Mouse (Mus musculus) kidney, adult 2 months (tissue): ENCODE data around the gene Meis1. TPM values are rescaled to one million over a fixed set of nuclear protein-coding genes. Genes with fewer than 3 reads are reported as not detected.

ENCODE experiments used
- DNase-seq: peaks from one replicate; pipeline ENCODE4 v3.0.0; 2021
- H3K27ac ChIP-seq: fragments of 200-500 bp; 2 replicates; pipeline ENCODE4 v1.5.1; 2012; ENCODE audit warnings: low read depth, low read length, control low read depth, inconsistent platforms; ENCODE audit not compliant: insufficient read depth
- H3K27me3 ChIP-seq: fragments of 200-500 bp; replicated peaks from 2 replicates; pipeline ENCODE4 v1.6.1; 2012; ENCODE audit warnings: mild to moderate bottlenecking, moderate library complexity, low read length, inconsistent platforms; ENCODE audit not compliant: control insufficient read depth, insufficient read depth
- H3K36me3 ChIP-seq: fragments of 200-500 bp; 2 replicates; pipeline ENCODE4 v1.6.1; 2012; ENCODE audit warnings: mild to moderate bottlenecking, moderate library complexity, low read length, inconsistent platforms; ENCODE audit not compliant: control insufficient read depth, insufficient read depth
- H3K4me1 ChIP-seq: fragments of 200-500 bp; 2 replicates; pipeline ENCODE4 v1.6.1; 2011; ENCODE audit warnings: low read length; ENCODE audit not compliant: control insufficient read depth, insufficient read depth
- H3K4me3 ChIP-seq: fragments of 200-500 bp; 2 replicates; pipeline ENCODE4 v1.5.1; 2011; ENCODE audit warnings: mild to moderate bottlenecking, low read depth, low read length, control low read depth; ENCODE audit not compliant: insufficient read depth
- CTCF ChIP-seq: fragments of 200-500 bp; conservative IDR thresholded peaks from 2 replicates; pipeline ENCODE4 v1.5.1; 2011; ENCODE audit warnings: low read depth, mild to moderate bottlenecking, control low read depth, low read length, moderate library complexity, mixed read lengths; ENCODE audit not compliant: insufficient read depth, insufficient read length
- POLR2A ChIP-seq: fragments of 200-500 bp; IDR thresholded peaks from one replicate; pipeline ENCODE4 v1.6.1; 2011; ENCODE audit warnings: low read depth, low read length, control low read depth
- WGBS: fragments of 180-500 bp; shearing (Covaris S2); methylation state at CpG from one replicate; pipeline ENCODE4 v1.1.7; 2018; 5-methylcytosine and 5-hydroxymethylcytosine counted together
- polyA plus RNA-seq: library from polyadenylated mRNA; depleted of rRNA; stranded (reverse); fragments of >200 nt; gene quantifications from 2 replicates; pipeline ENCODE4 v1.2.3, GENCODE M21; 2012

Gene Meis1
- polyA plus RNA-seq, 1 experiment = 6.2 TPM

DNA sequence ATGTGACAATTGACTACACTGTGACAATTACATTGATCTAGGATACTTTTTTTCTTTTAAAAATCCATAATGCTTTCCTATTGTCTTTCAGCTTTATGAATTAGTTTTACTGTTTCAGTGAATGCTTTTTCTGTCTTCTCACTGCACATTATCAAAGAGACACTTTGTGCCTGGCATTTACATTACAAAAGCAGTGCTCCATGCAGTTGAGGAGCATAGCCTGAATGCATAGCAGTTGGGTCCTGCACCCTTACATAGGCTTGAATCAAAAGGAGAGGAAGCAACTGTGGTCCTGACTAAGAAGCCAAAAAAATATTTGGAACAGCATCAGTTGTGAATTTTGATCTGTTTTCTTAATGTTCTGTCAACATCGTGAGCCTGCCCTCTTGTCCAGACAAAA lies 105.5 kb downstream of the Meis1 start:
- no peak for TF ChIP-seq CTCF
- no peak for TF ChIP-seq POLR2A
- no peak overlapping the region for H3K4me3 ChIP-seq
- no peaks in the 10 kb centered on the region for H3K4me1 ChIP-seq
- no peak overlapping the region for H3K27ac ChIP-seq
- no peaks in the 10 kb centered on the region for H3K27me3 ChIP-seq
- DNase-seq = no peak
- H3K36me3 ChIP-seq = no peaks in the 10 kb centered on the region
- WGBS = 56% methylated on average over 1 of the region's 1 CpGs

DNA sequence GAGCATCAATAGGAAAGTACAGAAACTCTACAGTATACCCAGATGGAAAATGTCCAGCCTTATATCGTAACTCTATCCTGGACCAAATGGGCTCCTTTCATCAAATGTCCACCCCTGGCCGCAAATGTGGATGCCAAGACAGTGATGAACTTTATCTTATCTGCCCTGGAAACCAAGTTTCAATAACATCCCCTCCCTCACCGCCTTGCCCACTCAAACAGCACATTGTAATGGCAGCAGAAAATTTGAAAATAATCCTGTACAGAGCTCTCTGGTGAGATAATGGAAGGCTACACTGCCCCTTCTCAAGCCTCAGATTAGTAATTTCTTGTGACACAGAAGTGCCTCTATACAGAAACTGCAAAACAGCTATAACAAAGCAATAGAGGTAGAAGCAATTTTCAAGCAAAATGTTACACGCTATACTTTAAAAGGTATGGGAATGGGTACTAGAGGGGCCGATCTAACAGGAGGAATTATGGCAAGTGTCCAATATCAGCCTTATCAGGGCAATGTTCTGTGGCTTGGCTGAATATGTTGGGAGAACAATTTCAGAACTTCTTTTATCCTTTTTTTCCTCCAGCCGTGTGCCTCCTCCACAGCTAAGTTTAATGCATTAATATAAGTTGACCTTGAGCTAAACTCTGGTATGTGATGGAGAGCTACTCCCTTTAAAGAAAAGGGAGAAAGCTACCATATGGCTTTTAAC lies 106.3 kb downstream of the Meis1 start:
- 77% methylated on average over 6 of the region's 6 CpGs for WGBS
- no peak for DNase-seq

DNA sequence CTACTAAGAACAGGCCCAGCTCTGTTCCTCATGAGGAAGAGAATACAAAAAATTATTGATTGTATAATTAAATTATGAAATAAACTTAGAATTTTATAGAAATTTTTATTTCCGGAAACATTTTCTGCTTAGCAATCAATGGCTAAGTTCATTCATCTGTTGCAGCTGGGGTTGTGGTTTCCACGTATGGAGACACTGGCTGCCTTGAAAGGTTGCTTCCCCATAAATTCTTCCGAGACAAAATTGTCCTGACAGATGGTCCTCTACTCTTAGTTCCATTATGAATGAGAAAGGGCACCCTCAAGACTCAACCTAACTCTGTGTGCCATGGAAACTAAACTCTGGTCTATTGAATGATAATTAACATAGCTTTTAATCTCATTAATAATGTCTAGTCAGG lies 111.9 kb downstream of the Meis1 start:
- Histone ChIP-seq H3K4me3 (no peak overlapping the region), H3K27ac (no peak overlapping the region), H3K27me3 (no peaks in the 10 kb centered on the region), H3K4me1 (no peaks in the 10 kb centered on the region), H3K36me3 (no peaks in the 10 kb centered on the region)
- no peak for TF ChIP-seq POLR2A
- TF ChIP-seq CTCF = no peak
- 86% methylated on average over 3 of the region's 3 CpGs for WGBS
- DNase-seq = no peak

More for the DNA sequence above, 106.3 kb downstream of the Meis1 start:
- H3K27ac ChIP-seq = no peak overlapping the region
- H3K36me3 ChIP-seq = no peaks in the 10 kb centered on the region
- no peaks in the 10 kb centered on the region for H3K4me1 ChIP-seq
- H3K4me3 ChIP-seq = no peak overlapping the region
- no peaks in the 10 kb centered on the region for H3K27me3 ChIP-seq
- no peak for TF ChIP-seq POLR2A

DNA sequence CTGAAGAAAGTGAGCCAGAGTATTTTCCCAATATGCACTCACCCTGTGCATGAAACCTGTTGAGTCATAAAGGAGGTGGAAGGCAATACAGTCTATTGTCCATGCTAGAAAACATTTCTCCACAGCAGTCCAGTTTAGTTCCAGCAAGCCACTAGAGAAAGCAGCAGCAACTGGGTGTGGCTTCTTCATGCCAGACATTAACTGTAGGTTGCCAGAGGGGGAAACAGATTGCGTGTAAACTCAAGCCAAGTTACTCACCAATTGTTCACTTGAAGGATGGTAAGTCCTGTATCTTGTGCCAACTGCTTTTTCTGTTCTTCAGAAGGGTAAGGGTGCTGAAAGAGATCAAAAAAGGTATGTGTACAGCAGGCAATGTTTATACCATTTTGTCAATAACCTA lies 113.4 kb downstream of the Meis1 start:
- 72% methylated on average over 1 of the region's 1 CpGs for WGBS
- Histone ChIP-seq H3K4me3 (no peak overlapping the region), H3K4me1 (no peaks in the 10 kb centered on the region), H3K27me3 (no peaks in the 10 kb centered on the region), H3K27ac (no peak overlapping the region), H3K36me3 (no peaks in the 10 kb centered on the region)
- TF ChIP-seq POLR2A (no peak), CTCF (no peak)
- DNase-seq = no peak

DNA sequence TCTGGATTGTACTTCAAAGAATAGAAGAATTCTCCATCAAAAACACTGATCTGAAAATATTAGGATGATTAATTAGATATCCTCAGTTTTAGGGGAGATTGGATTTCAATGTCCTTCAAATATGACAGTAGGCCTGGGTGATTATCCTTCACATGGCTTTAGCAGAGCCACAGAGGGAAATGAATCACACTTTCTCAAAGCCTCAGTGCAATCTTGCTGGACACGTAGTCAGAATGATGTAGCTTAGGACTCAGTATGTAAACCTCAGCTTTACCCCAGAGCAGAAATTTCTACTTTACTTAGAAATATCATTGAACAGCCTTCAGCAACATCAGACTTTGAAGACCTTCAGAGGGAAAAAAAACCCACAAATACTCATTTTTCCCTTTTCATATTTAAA lies 113.9 kb downstream of the Meis1 start:
- no peaks in the 10 kb centered on the region for H3K4me1 ChIP-seq
- WGBS = 87% methylated on average over 1 of the region's 1 CpGs
- H3K27ac ChIP-seq = no peak overlapping the region
- no peak for DNase-seq
- H3K27me3 ChIP-seq = no peaks in the 10 kb centered on the region
- H3K4me3 ChIP-seq = no peak overlapping the region
- TF ChIP-seq POLR2A = no peak
- no peak for TF ChIP-seq CTCF
- H3K36me3 ChIP-seq = no peaks in the 10 kb centered on the region

DNA sequence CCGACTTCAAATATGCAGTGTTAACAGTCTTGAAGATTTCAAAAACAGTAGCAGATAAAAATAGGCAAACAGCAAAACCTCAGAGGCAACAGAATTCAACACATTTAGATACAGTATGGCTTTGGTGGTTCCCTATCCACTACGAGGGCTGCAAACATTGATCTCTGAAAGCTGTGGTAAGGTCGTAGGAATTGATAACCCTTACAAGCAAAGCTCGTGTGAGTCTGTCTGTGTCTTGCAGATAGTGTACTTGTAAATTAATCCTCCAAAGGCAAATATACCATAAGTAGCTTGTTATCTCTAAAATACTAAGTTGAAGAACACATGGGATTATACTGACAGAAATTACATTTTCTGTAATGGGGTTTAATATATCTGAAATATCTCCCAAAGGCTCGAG lies 114.5 kb downstream of the Meis1 start:
- no peaks in the 10 kb centered on the region for H3K4me1 ChIP-seq
- no peak for DNase-seq
- no peak overlapping the region for H3K27ac ChIP-seq
- TF ChIP-seq CTCF = no peak
- no peak for TF ChIP-seq POLR2A
- 88% methylated on average over 5 of the region's 5 CpGs for WGBS
- no peaks in the 10 kb centered on the region for H3K36me3 ChIP-seq
- no peak overlapping the region for H3K4me3 ChIP-seq
- no peaks in the 10 kb centered on the region for H3K27me3 ChIP-seq

DNA sequence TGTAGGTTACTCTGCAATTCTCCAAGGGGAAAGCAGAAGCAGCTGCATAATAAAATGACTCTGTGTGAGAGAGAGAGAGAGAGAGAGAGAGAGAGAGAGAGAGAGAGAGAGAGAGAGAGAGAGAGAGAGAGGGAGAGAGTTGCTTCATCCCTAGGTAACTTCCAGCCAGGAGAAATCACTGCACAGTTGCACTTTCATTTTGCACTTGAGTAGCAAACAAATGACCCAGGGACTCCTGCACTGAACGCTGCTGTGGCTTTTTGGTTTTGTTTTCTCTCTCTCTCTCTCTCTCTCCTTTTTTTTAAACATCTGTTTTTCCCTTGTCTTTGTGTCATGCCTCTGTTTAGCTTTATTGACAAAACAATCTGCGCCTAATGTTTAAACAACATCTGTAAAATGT lies 118.3 kb downstream of the Meis1 start:
- Histone ChIP-seq H3K27ac (no peak overlapping the region), H3K4me1 (no peaks in the 10 kb centered on the region), H3K27me3 (no peaks in the 10 kb centered on the region), H3K4me3 (no peak overlapping the region), H3K36me3 (no peaks in the 10 kb centered on the region)
- no peak for DNase-seq
- no peak for TF ChIP-seq CTCF
- no peak for TF ChIP-seq POLR2A
- WGBS = 56% methylated on average over 2 of the region's 2 CpGs

DNA sequence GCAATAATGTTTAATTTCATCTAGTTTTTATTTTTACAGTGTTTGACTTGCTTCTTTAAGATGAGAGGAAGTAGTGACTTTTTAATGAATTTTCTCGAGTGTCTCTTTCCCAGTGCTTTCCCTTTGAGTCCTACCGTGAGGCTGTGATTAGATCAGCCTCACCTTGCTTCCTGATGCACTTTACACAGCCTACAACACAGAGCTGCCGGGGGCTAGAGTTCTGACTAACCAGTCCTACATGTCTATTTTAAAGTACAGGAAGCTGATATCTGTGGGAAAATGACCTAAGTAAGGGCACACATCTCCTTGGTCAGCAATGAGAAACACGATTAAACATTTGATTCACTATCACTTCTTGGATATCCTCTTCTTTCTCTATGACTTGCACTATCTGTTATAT lies 119.9 kb downstream of the Meis1 start:
- no peak for TF ChIP-seq POLR2A
- no peak for TF ChIP-seq CTCF
- DNase-seq = no peak
- Histone ChIP-seq H3K4me1 (no peaks in the 10 kb centered on the region), H3K27me3 (no peaks in the 10 kb centered on the region), H3K27ac (no peak overlapping the region), H3K36me3 (no peaks in the 10 kb centered on the region), H3K4me3 (no peak overlapping the region)
- WGBS = 34% methylated on average over 4 of the region's 4 CpGs
